Mouse (Mus musculus): Measurements from ENCODE around the gene Chrnb1. TPM values are rescaled to one million over a fixed set of nuclear protein-coding genes. Genes with fewer than 3 reads are reported as not detected.
A peak's percentile ranks its signal among the peaks of the same experiment; 100 is the strongest.

Gene Chrnb1
- total and polyA plus RNA-seq, 3 experiments, result 4.1 to 10.3 (median 4.1) TPM

- intact Hi-C loops (cut with DNase I), result loop anchor here (2.0 kb wide), 1 partner anchor 36 kb away; no protein-coding TSS in a partner anchor
- Histone ChIP-seq H3K4me3 (peak overlapping the region; percentile 99), H3K9ac (ENCODE audit: low read depth, low read length) (peak overlapping the region; percentile 98), H3K79me2 (replicated peaks; ENCODE audit: control insufficient read depth, insufficient read depth, low read length) (no peaks in the 10 kb centered on the region; the same call in 1 of the 2 replicates), H3K27ac (peak overlapping the region; percentile 99), H3K27me3 (ENCODE audit: control insufficient read depth, insufficient read depth, low read length) (no peaks in the 10 kb centered on the region), H3K4me1 (ENCODE audit: control insufficient read depth, insufficient read depth, low read length) (peaks cover 11% of the 10 kb centered on the region), H3K36me3 (ENCODE audit: control insufficient read depth, insufficient read depth, low read length) (no peaks in the 10 kb centered on the region)
- no peak for TF ChIP-seq EP300 (IDR thresholded peaks at IDR 0.05; ENCODE audit: insufficient read depth, low read depth, low read length)
- TF ChIP-seq POLR2A (IDR thresholded peaks at IDR 0.05; ENCODE audit: insufficient read depth, low read depth, low read length), result no peak
- TF ChIP-seq CTCF (IDR thresholded peaks at IDR 0.05), result no peak
- WGBS, result 26% methylated on average over 13 of the region's 13 CpGs
- DNase-seq, result peak; percentile 36 to 45
Observed at GRCm38 (mm10) chr11:69766872-69767624, 28.7 kb downstream of the Chrnb1 start.

GRCm38 (mm10) chr11:69766126-69766609 is 29.6 kb downstream of the Chrnb1 start:
- Histone ChIP-seq H3K9ac (ENCODE audit: low read depth, low read length) (peak overlapping the region; percentile 98), H3K36me3 (ENCODE audit: control insufficient read depth, insufficient read depth, low read length) (no peaks in the 10 kb centered on the region), H3K79me2 (replicated peaks; ENCODE audit: control insufficient read depth, insufficient read depth, low read length) (no peaks in the 10 kb centered on the region; the same call in 1 of the 2 replicates), H3K27ac (peak overlapping the region; percentile 99), H3K4me3 (peak overlapping the region; percentile 99), H3K4me1 (ENCODE audit: control insufficient read depth, insufficient read depth, low read length) (peaks cover 11% of the 10 kb centered on the region), H3K27me3 (ENCODE audit: control insufficient read depth, insufficient read depth, low read length) (no peaks in the 10 kb centered on the region)
- no peak for TF ChIP-seq CTCF (IDR thresholded peaks at IDR 0.05)
- no peak for TF ChIP-seq EP300 (IDR thresholded peaks at IDR 0.05; ENCODE audit: insufficient read depth, low read depth, low read length)
- no peak; the same call in 1 of the 2 replicates for TF ChIP-seq POLR2A (IDR thresholded peaks at IDR 0.05; ENCODE audit: insufficient read depth, low read depth, low read length)
- 0% methylated on average over 36 of the region's 37 CpGs for WGBS
- peak; percentile 84 to 86 for DNase-seq
- intact Hi-C loops (cut with DNase I), result loop anchor here (2.0 kb wide), 1 partner anchor 37 kb away; no protein-coding TSS in a partner anchor

GRCm38 (mm10) chr11:69765221-69766125 is 30.3 kb downstream of the Chrnb1 start, which contains the start of gene Zbtb4:
Zbtb4 (plus strand) TSS chr11:69765912.
- 15% methylated on average over 43 of the region's 55 CpGs for WGBS
- peak within 1 kb of the TSS; percentile 99 for H3K27ac ChIP-seq
- H3K4me1 ChIP-seq (ENCODE audit: control insufficient read depth, insufficient read depth, low read length), result peaks cover 11% of the 10 kb centered on the region
- no peaks in the 10 kb centered on the region for H3K36me3 ChIP-seq (ENCODE audit: control insufficient read depth, insufficient read depth, low read length)
- intact Hi-C loops (cut with DNase I), result loop anchor here (2.0 kb wide), 1 partner anchor 37 kb away; no protein-coding TSS in a partner anchor
- TF ChIP-seq POLR2A (IDR thresholded peaks at IDR 0.05; ENCODE audit: insufficient read depth, low read depth, low read length), result peak; percentile 82
- TF ChIP-seq CTCF (IDR thresholded peaks at IDR 0.05), result no peak
- no peak for TF ChIP-seq EP300 (IDR thresholded peaks at IDR 0.05; ENCODE audit: insufficient read depth, low read depth, low read length)
- DNase-seq, result peak; percentile 72 to 75
- H3K79me2 ChIP-seq (replicated peaks; ENCODE audit: control insufficient read depth, insufficient read depth, low read length), result no peaks in the 10 kb centered on the region; the same call in 1 of the 2 replicates
- H3K4me3 ChIP-seq, result peak within 1 kb of the TSS; percentile 99
- H3K9ac ChIP-seq (ENCODE audit: low read depth, low read length), result peak within 1 kb of the TSS; percentile 98
- no peaks in the 10 kb centered on the region for H3K27me3 ChIP-seq (ENCODE audit: control insufficient read depth, insufficient read depth, low read length)

- WGBS, result 77% methylated on average over 7 of the region's 7 CpGs
- Histone ChIP-seq H3K27ac (no peak overlapping the region), H3K9ac (ENCODE audit: low read depth, low read length) (no peak overlapping the region), H3K79me2 (replicated peaks; ENCODE audit: control insufficient read depth, insufficient read depth, low read length) (no peaks in the 10 kb centered on the region; the same call in 1 of the 2 replicates), H3K4me1 (ENCODE audit: control insufficient read depth, insufficient read depth, low read length) (peaks cover 11% of the 10 kb centered on the region), H3K4me3 (no peak overlapping the region), H3K36me3 (ENCODE audit: control insufficient read depth, insufficient read depth, low read length) (no peaks in the 10 kb centered on the region), H3K27me3 (ENCODE audit: control insufficient read depth, insufficient read depth, low read length) (no peaks in the 10 kb centered on the region)
- no peak for DNase-seq
- TF ChIP-seq EP300 (IDR thresholded peaks at IDR 0.05; ENCODE audit: insufficient read depth, low read depth, low read length), result no peak
- TF ChIP-seq CTCF (IDR thresholded peaks at IDR 0.05), result peak; percentile 46
- no peak for TF ChIP-seq POLR2A (IDR thresholded peaks at IDR 0.05; ENCODE audit: insufficient read depth, low read depth, low read length)
- intact Hi-C loops (cut with DNase I), result no loop called here
Observed at GRCm38 (mm10) chr11:69763551-69763950, 32.2 kb downstream of the Chrnb1 start.

GRCm38 (mm10) chr11:69761868-69762267 is 33.9 kb downstream of the Chrnb1 start, which contains the start of gene Slc35g3:
Slc35g3 (minus strand) TSS chr11:69761968.
- H3K79me2 ChIP-seq (replicated peaks; ENCODE audit: control insufficient read depth, insufficient read depth, low read length), result no peaks in the 10 kb centered on the region; the same call in 1 of the 2 replicates
- intact Hi-C loops (cut with DNase I), result no loop called here
- WGBS, result 29% methylated on average over 1 of the region's 1 CpGs
- TF ChIP-seq CTCF (IDR thresholded peaks at IDR 0.05) (no peak), POLR2A (IDR thresholded peaks at IDR 0.05; ENCODE audit: insufficient read depth, low read depth, low read length) (no peak)
- H3K4me3 ChIP-seq, result no peak within 1 kb of the TSS
- peaks cover 5% of the 10 kb centered on the region for H3K36me3 ChIP-seq (ENCODE audit: control insufficient read depth, insufficient read depth, low read length)
- H3K27ac ChIP-seq, result no peak within 1 kb of the TSS
- H3K4me1 ChIP-seq (ENCODE audit: control insufficient read depth, insufficient read depth, low read length), result peaks cover 2% of the 10 kb centered on the region; the same call in 1 of the 2 replicates
- no peaks in the 10 kb centered on the region for H3K27me3 ChIP-seq (ENCODE audit: control insufficient read depth, insufficient read depth, low read length)
- no peak for DNase-seq
- no peak within 1 kb of the TSS for H3K9ac ChIP-seq (ENCODE audit: low read depth, low read length)
